Mouse (Mus musculus): Measurements from ENCODE around the gene Nup188.
A peak's percentile ranks its signal among the peaks of the same experiment; 100 is the strongest.

Nup188 gene

DNA sequence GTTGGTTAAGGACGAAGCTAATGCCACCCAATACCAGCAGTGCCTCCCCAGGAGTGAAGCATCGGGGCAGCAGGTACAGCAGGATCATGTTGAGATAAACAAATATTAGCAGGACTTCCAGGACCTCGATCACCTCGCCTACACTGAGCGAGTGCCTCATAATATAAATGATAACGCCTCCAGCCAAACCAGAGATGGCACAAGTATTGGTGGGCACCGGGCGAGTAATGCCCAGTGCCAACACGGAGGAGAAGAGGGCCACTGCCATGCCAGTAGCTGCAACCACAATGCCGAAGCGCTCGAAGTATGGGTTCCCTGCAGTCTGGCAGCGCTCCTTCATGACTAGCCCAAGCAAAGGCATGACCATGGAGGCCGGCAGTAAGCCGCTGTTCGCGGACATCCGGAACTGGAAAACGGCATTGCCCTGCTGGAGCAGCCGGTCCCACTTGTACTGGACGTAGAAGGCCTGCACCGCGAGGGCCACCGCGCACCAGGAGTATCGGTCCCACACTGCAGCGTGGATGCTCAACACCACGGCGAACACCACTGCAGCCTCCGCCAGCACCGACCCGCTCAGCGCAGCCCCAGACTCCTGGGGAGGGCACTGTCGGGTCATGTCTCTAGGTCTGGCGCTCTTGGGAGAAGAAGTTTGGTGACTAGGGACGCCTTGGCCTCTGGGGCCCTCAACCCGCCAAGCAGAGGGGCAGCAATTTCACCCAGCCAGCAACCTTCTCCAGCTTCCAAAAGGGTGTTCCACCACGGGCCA is 598 bp upstream of the Nup188 start:
- DNase-seq = no peak

GRCm38 (mm10) chr2:30287027-30287373 is 803 bp downstream of the Nup188 start:
- peak; percentile 29 to 56 for DNase-seq

DNA sequence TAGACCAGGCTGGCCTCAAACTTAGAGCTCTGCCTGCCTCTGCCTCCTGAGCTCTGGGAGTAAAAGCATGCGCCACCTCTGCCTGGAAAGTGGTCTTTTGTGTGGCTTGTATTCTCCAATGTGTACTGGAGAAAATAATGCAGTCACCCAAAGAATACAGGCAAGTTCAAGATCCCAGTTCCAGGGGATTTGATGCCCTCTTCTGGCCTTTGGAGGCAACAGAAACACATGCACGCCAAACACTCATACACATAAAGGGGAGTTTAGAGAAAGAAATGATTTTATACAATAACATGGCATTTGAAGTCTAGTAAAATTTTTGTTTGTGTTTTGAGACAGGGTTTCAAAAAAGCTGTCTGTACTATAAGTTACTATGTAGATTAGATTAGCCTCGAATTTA is 13.3 kb downstream of the Nup188 start:
- DNase-seq = no peak

DNA sequence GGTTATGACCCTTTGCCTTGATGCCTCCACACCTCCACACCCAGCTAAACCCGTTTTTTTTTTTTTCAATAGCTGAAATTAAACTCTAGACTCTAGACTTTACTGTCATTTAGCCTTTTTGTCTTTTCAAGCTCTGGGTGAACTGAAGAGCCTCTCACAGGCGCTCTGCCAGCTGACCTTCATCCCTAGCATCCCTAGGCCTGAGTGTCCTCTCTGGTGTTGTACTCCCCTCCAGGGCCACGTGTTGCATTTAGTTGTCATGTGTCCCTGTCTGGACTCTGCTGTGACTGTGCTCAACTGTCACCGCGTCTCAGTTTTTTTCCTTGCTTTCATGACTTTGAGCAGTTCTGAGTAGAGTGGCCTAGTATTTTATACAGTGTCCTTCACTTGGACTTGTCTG is 13.8 kb downstream of the Nup188 start:
- no peak for DNase-seq

GRCm38 (mm10) chr2:30306087-30306486 is 19.9 kb downstream of the Nup188 start:
- DNase-seq = no peak

DNA sequence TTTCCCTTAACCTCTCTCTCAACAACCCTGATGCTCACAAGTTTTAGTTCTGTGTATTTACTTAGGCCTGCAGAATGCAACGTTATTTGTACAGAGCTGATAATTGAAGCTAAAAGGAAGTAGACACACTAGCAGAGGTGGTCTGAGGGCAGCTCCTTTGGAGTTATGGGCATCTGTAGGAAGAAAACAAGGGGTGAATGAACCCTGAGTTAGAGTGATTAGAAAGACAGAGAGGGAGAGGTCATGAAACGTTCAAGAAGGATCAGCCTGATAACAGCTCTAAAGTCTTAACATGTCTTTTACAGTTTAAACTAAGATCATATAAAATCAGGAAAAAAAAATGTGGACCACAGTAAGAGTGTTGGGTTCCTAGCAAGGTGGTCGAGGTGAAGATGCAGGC is 23.2 kb downstream of the Nup188 start:
- no peak for DNase-seq

DNA sequence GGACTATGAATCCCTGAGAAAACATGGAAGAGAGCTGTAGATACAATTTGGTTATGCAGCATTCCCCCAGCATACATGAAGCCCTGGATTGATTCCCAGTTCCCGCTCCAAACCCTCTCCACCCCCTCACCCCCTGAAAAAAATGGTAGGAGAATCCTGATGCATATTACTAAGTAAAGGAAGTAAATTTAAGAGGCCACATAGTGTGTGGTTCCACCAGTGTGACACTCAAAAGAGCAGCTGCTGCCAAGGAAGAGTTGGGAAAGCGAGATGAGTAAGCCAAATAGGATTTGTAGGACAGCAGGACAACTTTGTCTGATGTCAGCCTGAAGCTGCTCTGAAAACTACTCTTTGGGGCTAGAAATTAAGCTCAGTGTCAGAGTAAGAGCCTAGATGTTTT is 25.3 kb downstream of the Nup188 start:
- no peak for DNase-seq

DNA sequence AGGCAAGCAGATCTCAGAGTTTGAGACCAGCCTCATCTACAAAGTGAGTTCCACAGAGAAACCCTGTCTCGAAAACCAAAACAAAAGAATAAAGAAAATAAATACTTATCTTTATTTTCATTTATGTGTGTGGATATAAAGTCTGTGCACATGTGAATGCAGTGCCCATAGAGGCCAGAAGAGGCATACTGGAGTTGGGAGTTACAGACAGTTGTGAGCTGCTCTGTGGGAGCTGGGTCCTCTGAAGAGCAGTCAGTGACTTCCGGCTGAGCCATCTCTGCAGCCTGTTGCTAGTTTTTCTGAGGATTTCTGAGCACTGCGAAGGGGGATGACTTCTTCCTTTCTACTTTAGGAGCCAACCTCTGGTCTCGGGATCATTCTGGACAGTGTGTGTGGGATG is 29.9 kb downstream of the Nup188 start:
- no peak for DNase-seq

DNA sequence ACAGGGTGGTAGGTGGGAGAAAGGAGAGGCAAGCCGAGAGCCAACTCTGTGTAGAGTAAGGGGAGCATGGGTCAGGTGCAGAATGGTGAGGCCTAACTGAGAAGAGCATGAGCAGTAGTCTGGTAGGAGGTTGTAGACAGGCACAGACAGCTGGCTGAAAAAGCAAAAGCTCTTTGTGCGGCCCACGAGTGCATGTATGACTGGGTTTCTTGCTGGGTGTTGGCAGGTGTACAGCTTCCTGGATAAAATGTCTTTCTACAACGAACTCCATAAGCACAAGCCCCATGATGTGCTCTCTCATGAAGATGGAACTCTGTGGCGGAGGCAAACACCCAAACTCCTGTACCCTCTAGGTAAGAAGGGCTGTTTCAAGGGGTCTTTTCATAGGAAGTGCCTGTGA is 30.8 kb downstream of the Nup188 start:
- no peak for DNase-seq

- no peak for DNase-seq
These were observed 33.1 kb downstream of the Nup188 start for GRCm38 (mm10) chr2:30319260-30319659.

DNA sequence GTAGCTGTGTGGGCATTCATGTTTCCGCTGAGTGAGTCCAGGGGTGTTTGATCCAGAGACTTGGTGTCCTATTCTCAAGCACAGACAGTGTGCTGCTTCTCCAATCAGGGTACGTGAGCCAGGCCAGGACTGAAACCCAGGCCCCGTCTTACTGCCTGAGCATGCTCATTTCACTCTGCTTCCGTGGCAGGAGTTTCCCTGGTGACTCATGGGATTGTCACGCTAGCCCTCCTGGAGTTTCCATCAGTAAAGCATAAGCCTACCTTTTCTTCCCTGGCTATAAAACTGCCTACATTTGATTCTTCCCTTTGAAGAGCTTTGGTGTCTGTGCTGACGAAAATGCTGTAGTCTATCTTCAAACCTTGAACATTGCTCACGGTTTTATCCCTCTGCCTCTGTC is 36.9 kb downstream of the Nup188 start:
- no peak for DNase-seq

DNA sequence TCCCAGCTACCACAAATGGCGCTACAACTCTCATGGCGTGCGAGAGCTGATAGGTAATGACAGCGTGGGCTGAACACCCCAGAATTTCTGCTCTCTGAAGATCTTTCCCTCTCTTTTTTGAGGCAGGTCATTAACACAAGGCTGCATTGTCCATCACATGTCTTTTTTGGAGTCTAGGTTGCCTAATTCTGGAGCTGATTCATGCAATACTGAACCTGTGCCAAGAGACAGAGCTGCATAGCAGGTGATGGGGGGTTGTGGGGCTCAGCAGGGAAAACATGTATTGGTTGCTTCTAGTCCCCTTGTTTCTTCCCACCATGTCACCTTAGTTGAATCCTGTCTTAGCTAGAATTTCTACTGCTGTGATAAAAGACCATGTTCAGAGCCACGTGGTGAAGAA is 39.1 kb downstream of the Nup188 start:
- no peak for DNase-seq

- no peak for DNase-seq
These were observed 41.1 kb downstream of the Nup188 start for GRCm38 (mm10) chr2:30327276-30327675.

GRCm38 (mm10) chr2:30328791-30329190 is 42.6 kb downstream of the Nup188 start:
- no peak for DNase-seq

DNA sequence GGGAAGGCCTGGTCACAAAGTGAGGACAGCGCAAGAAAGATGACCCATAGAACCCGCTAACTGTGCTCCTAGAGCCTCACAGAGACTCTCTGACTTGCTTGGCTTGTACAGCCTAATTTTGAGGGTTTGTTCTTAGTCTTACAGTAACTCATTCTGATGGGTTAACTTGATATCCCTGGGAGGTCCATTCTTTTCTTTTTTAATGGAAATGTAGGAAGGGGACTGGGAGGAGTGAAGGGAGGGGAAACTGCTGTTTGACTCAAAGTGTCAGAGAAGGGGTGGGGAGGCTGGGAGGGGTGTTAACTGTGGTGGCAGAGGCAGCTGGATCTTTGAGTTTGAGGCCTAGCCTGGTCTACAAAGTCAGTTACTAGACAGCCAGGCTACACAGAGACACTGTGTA is 49.1 kb downstream of the Nup188 start:
- DNase-seq = no peak

GRCm38 (mm10) chr2:30336174-30336915 is 50.1 kb downstream of the Nup188 start:
- no peak for DNase-seq

GRCm38 (mm10) chr2:30337179-30337578 is 51.0 kb downstream of the Nup188 start:
- DNase-seq = no peak

DNA sequence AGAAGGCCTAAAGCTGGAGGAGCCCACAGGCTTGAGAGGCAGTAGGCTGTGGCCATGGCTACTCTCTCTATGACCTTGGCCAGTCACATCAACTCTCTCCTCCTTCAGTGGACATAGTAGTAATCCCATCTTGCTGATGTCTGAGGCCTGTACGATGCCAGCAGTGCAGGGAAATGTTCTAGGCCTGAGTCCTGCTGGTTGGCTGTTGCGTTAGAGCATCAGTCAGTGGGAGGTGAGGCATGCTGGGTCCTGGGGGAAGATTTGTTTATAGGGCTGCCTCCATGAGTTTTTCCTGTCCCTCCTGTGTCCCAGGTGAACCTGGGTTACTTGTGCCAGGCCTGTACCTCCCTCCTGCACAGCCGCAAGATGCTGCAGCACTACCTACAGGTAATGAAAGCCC is 55.9 kb downstream of the Nup188 start:
- no peak for DNase-seq

DNA sequence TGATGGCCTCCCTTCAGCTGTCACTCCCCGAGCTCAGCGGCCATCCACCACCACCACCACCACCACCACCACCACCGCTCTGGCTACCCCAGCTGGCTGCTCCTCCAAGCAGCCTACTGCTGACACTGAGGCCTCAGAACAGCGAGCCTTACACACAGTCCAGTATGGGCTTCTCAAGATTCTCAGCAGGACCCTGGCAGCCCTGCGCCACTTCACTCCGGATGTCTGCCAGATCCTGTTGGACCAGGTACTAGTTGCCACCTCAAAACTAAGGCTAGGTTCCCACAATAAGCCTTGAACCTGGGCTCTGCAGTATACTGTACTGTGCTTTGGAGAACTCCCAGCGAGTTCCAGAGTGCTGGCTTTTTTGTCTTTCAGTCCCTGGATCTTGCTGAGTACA is 56.3 kb downstream of the Nup188 start:
- no peak for DNase-seq

DNA sequence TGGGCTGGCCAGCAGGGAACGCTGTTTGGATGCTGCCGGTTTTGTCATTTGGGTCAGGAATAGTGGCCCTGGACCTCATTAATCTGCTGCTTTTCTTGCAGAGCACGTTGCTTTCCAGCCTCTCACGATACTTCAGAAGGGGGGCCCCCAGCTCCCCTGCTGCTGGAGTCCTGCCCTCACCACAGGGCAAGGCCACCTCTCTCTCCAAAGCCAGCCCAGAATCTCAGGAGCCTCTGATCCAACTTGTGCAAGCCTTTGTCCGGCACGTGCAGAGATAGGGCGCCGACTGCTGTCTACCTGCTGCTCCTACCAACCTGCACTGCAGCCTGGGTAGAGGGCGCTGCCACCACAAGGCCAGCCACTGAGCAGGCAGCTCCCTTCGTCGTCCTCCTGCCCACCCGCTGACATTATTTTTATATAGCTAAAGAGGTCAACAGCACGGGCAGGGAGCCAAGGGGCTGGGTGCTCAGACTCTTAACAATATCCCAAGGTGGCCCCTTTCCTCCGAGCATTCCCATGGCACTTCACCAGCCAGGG is 57.5 kb downstream of the Nup188 start:
- DNase-seq = peak in 1 of 2 experiments; percentile 33

- no peak for DNase-seq
These were observed 59.9 kb downstream of the Nup188 start for GRCm38 (mm10) chr2:30345971-30346676.

GRCm38 (mm10) chr2:30349196-30349595 is 63.0 kb downstream of the Nup188 start:
- no peak for DNase-seq

GRCm38 (mm10) chr2:30351149-30351548 is 65.0 kb downstream of the Nup188 start:
- DNase-seq = peak in 1 of 2 experiments; percentile 37

DNA sequence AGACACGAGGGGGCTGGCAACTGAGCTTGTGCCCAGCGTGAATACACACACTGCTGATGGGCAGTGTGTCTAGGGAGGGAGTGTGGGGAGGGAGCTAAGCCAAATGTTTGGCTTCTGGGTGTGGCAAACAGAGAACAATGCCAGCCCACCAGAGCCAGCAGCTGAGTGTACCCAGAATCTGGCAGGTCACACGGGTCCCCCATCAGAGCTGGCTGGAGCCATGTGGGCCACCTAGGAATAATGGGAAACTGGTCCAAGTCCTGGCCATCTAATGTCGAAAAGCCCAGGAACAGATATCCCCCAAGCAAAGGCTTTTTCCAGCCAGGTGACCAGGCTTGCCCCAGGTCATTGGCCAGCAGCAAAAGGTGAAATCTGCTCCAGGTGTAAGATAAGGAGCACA is 69.7 kb downstream of the Nup188 start:
- DNase-seq = no peak

Measured in kidney, postnatal 4 days (tissue).